Mouse (Mus musculus): ENCODE data around the gene Herpud1. TPM values are rescaled to one million over a fixed set of nuclear protein-coding genes. Genes with fewer than 3 reads are reported as not detected.

The Herpud1 gene
- 56.2 and 57.1 TPM in 2 replicates for polyA plus RNA-seq (2012)

- no peak for TF ChIP-seq GATA1 (IDR thresholded peaks at IDR 0.05; ENCODE audit: low read length)
Measured at GRCm38 (mm10) chr8:94386214-94387026, at the start of gene Herpud1. TSS of gene Herpud1 (plus strand) at chr8:94386438.

GRCm38 (mm10) chr8:94337559-94337958 lies 48.7 kb upstream of the Herpud1 start:
- no peak for TF ChIP-seq GATA1 (IDR thresholded peaks at IDR 0.05; ENCODE audit: low read length)

- no peak for TF ChIP-seq GATA1 (IDR thresholded peaks at IDR 0.05; ENCODE audit: low read length)
Measured at GRCm38 (mm10) chr8:94340796-94341195, 45.4 kb upstream of the Herpud1 start.

GRCm38 (mm10) chr8:94342691-94343090 lies 43.5 kb upstream of the Herpud1 start:
- no peak for TF ChIP-seq GATA1 (IDR thresholded peaks at IDR 0.05; ENCODE audit: low read length)

- TF ChIP-seq GATA1 (IDR thresholded peaks at IDR 0.05; ENCODE audit: low read length), result no peak
Measured at GRCm38 (mm10) chr8:94343290-94343689, 42.9 kb upstream of the Herpud1 start.

- TF ChIP-seq GATA1 (IDR thresholded peaks at IDR 0.05; ENCODE audit: low read length), result no peak
Measured at GRCm38 (mm10) chr8:94343778-94344320, 42.4 kb upstream of the Herpud1 start.

- no peak for TF ChIP-seq GATA1 (IDR thresholded peaks at IDR 0.05; ENCODE audit: low read length)
Measured at GRCm38 (mm10) chr8:94345657-94346056, 40.6 kb upstream of the Herpud1 start.

GRCm38 (mm10) chr8:94346264-94346663 lies 40.0 kb upstream of the Herpud1 start:
- TF ChIP-seq GATA1 (IDR thresholded peaks at IDR 0.05; ENCODE audit: low read length), result no peak

- no peak for TF ChIP-seq GATA1 (IDR thresholded peaks at IDR 0.05; ENCODE audit: low read length)
Measured at GRCm38 (mm10) chr8:94348425-94348824, 37.8 kb upstream of the Herpud1 start.

GRCm38 (mm10) chr8:94354069-94354531 lies 32.1 kb upstream of the Herpud1 start:
- no peak for TF ChIP-seq GATA1 (IDR thresholded peaks at IDR 0.05; ENCODE audit: low read length)

GRCm38 (mm10) chr8:94354571-94354970 lies 31.7 kb upstream of the Herpud1 start:
- TF ChIP-seq GATA1 (IDR thresholded peaks at IDR 0.05; ENCODE audit: low read length), result no peak

GRCm38 (mm10) chr8:94357220-94357619 lies 29.0 kb upstream of the Herpud1 start:
- TF ChIP-seq GATA1 (IDR thresholded peaks at IDR 0.05; ENCODE audit: low read length), result no peak

GRCm38 (mm10) chr8:94358541-94358940 lies 27.7 kb upstream of the Herpud1 start:
- TF ChIP-seq GATA1 (IDR thresholded peaks at IDR 0.05; ENCODE audit: low read length), result no peak

GRCm38 (mm10) chr8:94361774-94362431 lies 24.3 kb upstream of the Herpud1 start:
- TF ChIP-seq GATA1 (IDR thresholded peaks at IDR 0.05; ENCODE audit: low read length), result no peak

GRCm38 (mm10) chr8:94362607-94363239 lies 23.5 kb upstream of the Herpud1 start:
- no peak for TF ChIP-seq GATA1 (IDR thresholded peaks at IDR 0.05; ENCODE audit: low read length)

- no peak for TF ChIP-seq GATA1 (IDR thresholded peaks at IDR 0.05; ENCODE audit: low read length)
Measured at GRCm38 (mm10) chr8:94363288-94363688, 22.9 kb upstream of the Herpud1 start.
